Mouse (Mus musculus) liver, embryonic 15.5 days (tissue): Measurements from ENCODE around the gene Slc37a1. TPM values are rescaled to one million over a fixed set of nuclear protein-coding genes. Genes with fewer than 3 reads are reported as not detected.
"Not testable (repeated sequence)": the region's sequence is repeated elsewhere in the genome, so short reads cannot be mapped to it uniquely, and the experiment has no call there.

Experiments used
- ATAC-seq: fragments of 200-750 bp; cut with Nextera tagmentation; 2 replicates; pipeline ENCODE4 v1.8.0; 2017; ENCODE audit warnings: moderate number of reproducible peaks, mild to moderate bottlenecking, moderate library complexity; ENCODE audit not compliant: insufficient read depth
- H3K27ac ChIP-seq: fragments of 300-500 bp; sonication (generic); replicated peaks from 2 replicates; pipeline ENCODE4 v1.5.1; 2015; ENCODE audit warnings: mild to moderate bottlenecking, inconsistent platforms
- H3K27me3 ChIP-seq: fragments of 300-500 bp; sonication (generic); 2 replicates; pipeline ENCODE4 v1.6.1; 2015; ENCODE audit warnings: mild to moderate bottlenecking, inconsistent platforms
- H3K36me3 ChIP-seq: fragments of 300-500 bp; sonication (generic); replicated peaks from 2 replicates; pipeline ENCODE4 v1.6.1; 2015; ENCODE audit warnings: moderate library complexity, mild to moderate bottlenecking, inconsistent platforms
- H3K4me1 ChIP-seq: fragments of 300-500 bp; sonication (generic); replicated peaks from 2 replicates; pipeline ENCODE4 v1.6.1; 2015; ENCODE audit warnings: inconsistent platforms
- H3K4me2 ChIP-seq: fragments of 300-500 bp; sonication (generic); 2 replicates; pipeline ENCODE4 v1.6.1; 2015; ENCODE audit warnings: moderate library complexity, mild to moderate bottlenecking, inconsistent platforms
- H3K4me3 ChIP-seq: fragments of 300-500 bp; sonication (generic); replicated peaks from 2 replicates; pipeline ENCODE4 v1.5.1; 2015; ENCODE audit warnings: mild to moderate bottlenecking, inconsistent platforms
- H3K9ac ChIP-seq: fragments of 300-500 bp; sonication (generic); 2 replicates; pipeline ENCODE4 v1.6.1; 2015; ENCODE audit warnings: moderate library complexity, mild to moderate bottlenecking, inconsistent platforms
- H3K9me3 ChIP-seq: fragments of 300-500 bp; sonication (generic); replicated peaks from 2 replicates; pipeline ENCODE4 v1.6.1; 2016; ENCODE audit warnings: inconsistent platforms
- WGBS: fragments of 180-500 bp; shearing (Covaris S2); methylation state at CpG from one replicate; pipeline ENCODE4 v1.1.7; 2015; ENCODE audit warnings: mixed read lengths; ENCODE audit not compliant: insufficient replicate concordance; 5-methylcytosine and 5-hydroxymethylcytosine counted together
- polyA plus RNA-seq: library from polyadenylated mRNA; unstranded; fragments of >200 nt; fragmentation: Nextera tagmentation; extraction: Ambion mirVana; gene quantifications from 2 replicates; pipeline ENCODE4 v1.2.1, GENCODE M21; 2015

Gene Slc37a1
- polyA plus RNA-seq, 1 experiment from 2014 or later, result 2.9 TPM

- not testable (repeated sequence) for H3K9ac ChIP-seq, H3K9me3 ChIP-seq, H3K4me3 ChIP-seq, H3K4me2 ChIP-seq, H3K36me3 ChIP-seq, ATAC-seq, H3K27ac ChIP-seq, H3K27me3 ChIP-seq, H3K4me1 ChIP-seq
- 57% methylated on average over 3 of the region's 3 CpGs for WGBS
Measured at GRCm38 (mm10) chr17:31354684-31355083, 68.1 kb downstream of the Slc37a1 start.

- Histone ChIP-seq H3K27ac (no peak overlapping the region), H3K36me3 (no peaks in the 10 kb centered on the region), H3K9me3 (no peaks in the 10 kb centered on the region), H3K4me2 (no peak overlapping the region), H3K4me1 (no peaks in the 10 kb centered on the region), H3K4me3 (no peak overlapping the region), H3K27me3 (no peaks in the 10 kb centered on the region; the same call in 1 of the 2 replicates), H3K9ac (no peak overlapping the region)
- no peak for ATAC-seq
- 45% methylated on average over 8 of the region's 8 CpGs for WGBS
Measured at GRCm38 (mm10) chr17:31355792-31356502, 69.4 kb downstream of the Slc37a1 start.

DNA sequence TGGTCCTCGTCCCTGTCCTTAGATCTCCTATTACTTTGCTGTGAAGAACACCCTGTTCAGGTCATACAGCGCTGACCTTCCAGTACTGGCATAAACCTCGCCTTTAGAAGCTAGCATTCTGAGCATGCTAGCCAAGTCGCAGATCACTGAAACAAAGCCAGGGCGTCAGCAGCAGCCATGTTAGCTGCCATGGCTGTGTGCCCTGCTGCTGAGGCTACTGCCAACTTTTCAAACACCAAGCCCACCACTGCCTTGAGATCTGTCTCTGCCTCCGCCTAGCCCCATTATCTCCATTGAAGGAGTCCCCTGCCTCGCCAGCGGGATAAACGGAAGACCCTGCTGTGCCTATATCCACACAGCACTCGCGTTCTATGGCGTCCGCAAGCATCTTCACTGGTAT lies 74.0 kb downstream of the Slc37a1 start:
- no peak overlapping the region for H3K4me2 ChIP-seq
- no peak for ATAC-seq
- no peaks in the 10 kb centered on the region for H3K4me1 ChIP-seq
- H3K27ac ChIP-seq, result no peak overlapping the region
- H3K9me3 ChIP-seq, result no peaks in the 10 kb centered on the region
- no peaks in the 10 kb centered on the region; the same call in 1 of the 2 replicates for H3K27me3 ChIP-seq
- H3K9ac ChIP-seq, result no peak overlapping the region
- no peaks in the 10 kb centered on the region for H3K36me3 ChIP-seq
- H3K4me3 ChIP-seq, result no peak overlapping the region
- WGBS, result 71% methylated on average over 13 of the region's 13 CpGs

- no peaks in the 10 kb centered on the region for H3K36me3 ChIP-seq
- 71% methylated on average over 5 of the region's 5 CpGs for WGBS
- H3K9me3 ChIP-seq, result no peaks in the 10 kb centered on the region
- no peak overlapping the region for H3K4me2 ChIP-seq
- ATAC-seq, result no peak
- H3K27ac ChIP-seq, result no peak overlapping the region
- no peaks in the 10 kb centered on the region for H3K27me3 ChIP-seq
- no peak overlapping the region for H3K9ac ChIP-seq
- no peaks in the 10 kb centered on the region for H3K4me1 ChIP-seq
- H3K4me3 ChIP-seq, result no peak overlapping the region
Measured at GRCm38 (mm10) chr17:31365586-31366166, 79.1 kb downstream of the Slc37a1 start.

DNA sequence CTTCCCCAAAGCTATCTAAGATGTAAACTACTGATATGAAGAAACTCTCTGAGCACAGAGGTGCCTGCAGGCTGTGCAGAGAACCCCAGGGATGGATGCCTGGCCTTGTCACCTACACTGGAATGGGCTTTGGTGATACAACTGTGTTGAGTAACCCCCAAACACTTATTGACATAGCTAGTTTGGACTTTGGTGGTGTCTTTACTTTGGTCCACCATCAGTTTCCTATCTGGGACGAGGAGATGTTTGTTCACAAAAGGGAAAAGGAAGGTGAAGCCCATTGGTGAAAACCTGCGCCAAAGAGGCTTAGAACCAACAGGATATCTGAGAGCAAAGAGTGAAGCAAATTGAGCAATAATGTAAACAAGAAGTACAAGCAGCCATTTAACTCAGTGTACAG lies 83.6 kb downstream of the Slc37a1 start:
- H3K27ac ChIP-seq, result no peak overlapping the region
- H3K27me3 ChIP-seq, result no peaks in the 10 kb centered on the region
- no peak overlapping the region for H3K4me2 ChIP-seq
- H3K4me1 ChIP-seq, result no peaks in the 10 kb centered on the region
- no peak overlapping the region for H3K9ac ChIP-seq
- H3K9me3 ChIP-seq, result no peaks in the 10 kb centered on the region
- H3K36me3 ChIP-seq, result no peaks in the 10 kb centered on the region
- 48% methylated on average over 2 of the region's 2 CpGs for WGBS
- no peak overlapping the region for H3K4me3 ChIP-seq
- ATAC-seq, result peak; percentile 81

- no peak for ATAC-seq
- H3K9me3 ChIP-seq, result no peaks in the 10 kb centered on the region
- H3K27ac ChIP-seq, result no peak overlapping the region
- H3K4me1 ChIP-seq, result no peaks in the 10 kb centered on the region
- H3K4me3 ChIP-seq, result no peak overlapping the region
- H3K9ac ChIP-seq, result no peak overlapping the region
- no peaks in the 10 kb centered on the region for H3K27me3 ChIP-seq
- no peaks in the 10 kb centered on the region for H3K36me3 ChIP-seq
- no peak overlapping the region for H3K4me2 ChIP-seq
Measured at GRCm38 (mm10) chr17:31370931-31371330, 84.3 kb downstream of the Slc37a1 start.

GRCm38 (mm10) chr17:31377961-31378360 lies 91.4 kb downstream of the Slc37a1 start:
- Histone ChIP-seq H3K4me1 (no peaks in the 10 kb centered on the region), H3K9ac (no peak overlapping the region), H3K9me3 (no peaks in the 10 kb centered on the region), H3K27me3 (no peaks in the 10 kb centered on the region), H3K4me3 (no peak overlapping the region), H3K27ac (no peak overlapping the region), H3K4me2 (no peak overlapping the region), H3K36me3 (no peaks in the 10 kb centered on the region)
- WGBS, result 10% methylated on average over 7 of the region's 7 CpGs
- no peak for ATAC-seq

GRCm38 (mm10) chr17:31378361-31378761 lies 91.8 kb downstream of the Slc37a1 start:
- H3K27me3 ChIP-seq, result no peaks in the 10 kb centered on the region
- H3K9ac ChIP-seq, result no peak overlapping the region
- no peaks in the 10 kb centered on the region for H3K4me1 ChIP-seq
- no peaks in the 10 kb centered on the region for H3K9me3 ChIP-seq
- no peak overlapping the region for H3K27ac ChIP-seq
- H3K36me3 ChIP-seq, result no peaks in the 10 kb centered on the region
- no peak overlapping the region for H3K4me2 ChIP-seq
- no peak for ATAC-seq
- no peak overlapping the region for H3K4me3 ChIP-seq
- 61% methylated on average over 10 of the region's 10 CpGs for WGBS

DNA sequence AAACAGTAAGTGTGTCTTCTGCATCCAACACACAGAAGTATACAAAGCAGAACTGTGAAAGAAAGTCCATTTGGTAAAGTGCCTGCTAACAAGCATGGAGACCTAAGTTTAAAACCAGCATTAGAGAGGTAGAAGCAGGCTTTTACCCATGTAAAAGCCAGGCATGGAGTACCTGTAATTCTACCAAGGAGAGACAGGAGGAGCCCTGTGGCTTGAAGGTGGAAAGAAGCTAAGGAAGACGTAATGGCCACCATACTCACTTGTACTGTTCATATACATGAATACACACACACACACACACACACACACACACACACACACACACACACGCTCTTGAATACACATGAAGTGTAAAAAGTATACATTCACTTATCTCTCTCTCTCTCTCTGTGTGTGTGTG lies 92.5 kb downstream of the Slc37a1 start:
- H3K27me3 ChIP-seq, result peaks cover 2% of the 10 kb centered on the region; the same call in 1 of the 2 replicates
- ATAC-seq, result no peak
- H3K27ac ChIP-seq, result no peak overlapping the region
- no peak overlapping the region for H3K9ac ChIP-seq
- 53% methylated on average over 2 of the region's 2 CpGs for WGBS
- no peaks in the 10 kb centered on the region for H3K4me1 ChIP-seq
- H3K36me3 ChIP-seq, result no peaks in the 10 kb centered on the region
- H3K4me2 ChIP-seq, result no peak overlapping the region
- H3K9me3 ChIP-seq, result no peaks in the 10 kb centered on the region
- no peak overlapping the region for H3K4me3 ChIP-seq

DNA sequence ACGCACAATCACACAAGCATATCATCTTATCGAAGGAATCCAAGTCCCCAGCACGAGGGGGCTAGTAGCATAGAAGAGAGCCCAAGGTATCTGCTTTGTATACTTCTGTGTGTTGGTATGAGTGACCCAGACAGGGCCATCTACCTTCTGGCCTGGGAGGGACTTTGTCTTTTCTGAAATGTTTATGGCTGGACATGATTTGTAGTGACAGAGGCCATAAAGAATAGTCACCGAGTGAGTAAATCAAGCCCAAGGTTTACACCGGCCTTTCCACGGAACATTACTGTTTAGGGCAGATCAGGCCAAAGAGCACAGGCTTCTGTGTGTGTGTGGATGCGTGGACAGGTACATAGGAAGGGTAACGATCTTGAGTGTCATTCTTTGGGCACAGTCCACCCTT lies 93.3 kb downstream of the Slc37a1 start:
- H3K4me2 ChIP-seq, result no peak overlapping the region
- 51% methylated on average over 8 of the region's 8 CpGs for WGBS
- H3K36me3 ChIP-seq, result no peaks in the 10 kb centered on the region
- no peak for ATAC-seq
- H3K4me3 ChIP-seq, result no peak overlapping the region
- no peak overlapping the region for H3K27ac ChIP-seq
- H3K27me3 ChIP-seq, result peaks cover 10% of the 10 kb centered on the region
- no peaks in the 10 kb centered on the region for H3K9me3 ChIP-seq
- no peaks in the 10 kb centered on the region for H3K4me1 ChIP-seq
- H3K9ac ChIP-seq, result no peak overlapping the region

- H3K9ac ChIP-seq, result no peak overlapping the region
- 61% methylated on average over 6 of the region's 6 CpGs for WGBS
- H3K4me1 ChIP-seq, result no peaks in the 10 kb centered on the region
- no peaks in the 10 kb centered on the region for H3K36me3 ChIP-seq
- H3K27ac ChIP-seq, result no peak overlapping the region
- no peak overlapping the region for H3K4me3 ChIP-seq
- no peak overlapping the region for H3K4me2 ChIP-seq
- peak; percentile 28; the same call in 1 of the 2 replicates for ATAC-seq
- no peaks in the 10 kb centered on the region for H3K9me3 ChIP-seq
- H3K27me3 ChIP-seq, result peaks cover 43% of the 10 kb centered on the region
Measured at GRCm38 (mm10) chr17:31383320-31383719, 96.7 kb downstream of the Slc37a1 start.
